Mouse (Mus musculus) megakaryocyte-erythroid progenitor cell, adult 5-6 weeks (primary cell): ENCODE results near the gene Dlg5. TPM values are rescaled to one million over a fixed set of nuclear protein-coding genes. Genes with fewer than 3 reads are reported as not detected.

Experiments used
- ATAC-seq: replicated peaks from 2 replicates; pipeline ENCODE4 v1.8.0; 2016; ENCODE audit warnings: mild to moderate bottlenecking, inconsistent platforms; ENCODE audit not compliant: severe bottlenecking, poor library complexity, low FRiP score, low TSS enrichment
- total RNA-seq, 2 experiments: library from RNA; stranded (forward) in 1 of 2; stranded (reverse) in 1 of 2; fragments of 200-1000, 215-1000 nt in 1 of 2; fragments of >200 nt in 1 of 2; fragmentation: Nextera tagmentation in 1 of 2; gene quantifications; 2 replicates each; pipeline ENCODE4 v1.2.3; 2014 to 2017

The Dlg5 gene
- total RNA-seq, 2 experiments from 2014 or later: 0.46 TPM; not detected in 1

GRCm38 (mm10) chr14:24200771-24201170, 44.9 kb downstream of the Dlg5 start:
- no peak for ATAC-seq

- ATAC-seq: no peak
Observed at GRCm38 (mm10) chr14:24199732-24200131, 46.0 kb downstream of the Dlg5 start.

- ATAC-seq: no peak
Observed at GRCm38 (mm10) chr14:24197865-24198264, 47.9 kb downstream of the Dlg5 start.

GRCm38 (mm10) chr14:24196947-24197346, 48.8 kb downstream of the Dlg5 start:
- ATAC-seq: no peak

- no peak for ATAC-seq
Observed at GRCm38 (mm10) chr14:24190131-24190530, 55.6 kb downstream of the Dlg5 start.

- no peak for ATAC-seq
Observed at GRCm38 (mm10) chr14:24189598-24189997, 56.1 kb downstream of the Dlg5 start.

- no peak for ATAC-seq
Observed at GRCm38 (mm10) chr14:24185514-24185913, 60.2 kb downstream of the Dlg5 start.

GRCm38 (mm10) chr14:24182955-24183354, 62.8 kb downstream of the Dlg5 start:
- no peak for ATAC-seq

GRCm38 (mm10) chr14:24181811-24182506, 63.8 kb downstream of the Dlg5 start:
- ATAC-seq: peak; percentile 75

GRCm38 (mm10) chr14:24179466-24179991, 66.2 kb downstream of the Dlg5 start:
- no peak for ATAC-seq

- ATAC-seq: no peak
Observed at GRCm38 (mm10) chr14:24176609-24177008, 69.1 kb downstream of the Dlg5 start.

- no peak for ATAC-seq
Observed at GRCm38 (mm10) chr14:24173326-24173725, 72.4 kb downstream of the Dlg5 start.

- ATAC-seq: no peak
Observed at GRCm38 (mm10) chr14:24171639-24172311, 73.9 kb downstream of the Dlg5 start.

GRCm38 (mm10) chr14:24166046-24166445, 79.7 kb downstream of the Dlg5 start:
- no peak for ATAC-seq

- no peak for ATAC-seq
Observed at GRCm38 (mm10) chr14:24164721-24165367, 80.9 kb downstream of the Dlg5 start.

GRCm38 (mm10) chr14:24162856-24163255, 82.9 kb downstream of the Dlg5 start:
- ATAC-seq: no peak

- ATAC-seq: peak; percentile 52
Observed at GRCm38 (mm10) chr14:24148892-24149291, 96.8 kb downstream of the Dlg5 start.

GRCm38 (mm10) chr14:24144821-24145220, 100.9 kb downstream of the Dlg5 start:
- ATAC-seq: no peak

- no peak for ATAC-seq
Observed at GRCm38 (mm10) chr14:24144421-24144820, 101.3 kb downstream of the Dlg5 start.

GRCm38 (mm10) chr14:24142926-24143430, 102.7 kb downstream of the Dlg5 start:
- no peak for ATAC-seq
